Mouse (Mus musculus) inflammation-experienced regulatory T-cells, adult 6 months (primary cell): ENCODE results near the gene Plin1. TPM values are rescaled to one million over a fixed set of nuclear protein-coding genes. Genes with fewer than 3 reads are reported as not detected.
A peak's percentile ranks its signal among the peaks of the same experiment; 100 is the strongest.

ENCODE experiments used
- ATAC-seq: one replicate; pipeline ENCODE4 v1.8.0; 2017
- polyA plus RNA-seq, 3 experiments: library from polyadenylated mRNA; unstranded; fragments of 100-300 nt; shearing (Covaris generic); gene quantifications; one replicate each; pipeline ENCODE4 v1.2.1; 2017

The Plin1 gene
- polyA plus RNA-seq, 3 experiments from 2014 or later = 0.79 TPM; not detected in 2

- ATAC-seq = no peak
Observed at GRCm38 (mm10) chr7:79734563-79734962, 1.9 kb upstream of the Plin1 start.

GRCm38 (mm10) chr7:79731438-79731837, 1.3 kb downstream of the Plin1 start:
- no peak for ATAC-seq

DNA sequence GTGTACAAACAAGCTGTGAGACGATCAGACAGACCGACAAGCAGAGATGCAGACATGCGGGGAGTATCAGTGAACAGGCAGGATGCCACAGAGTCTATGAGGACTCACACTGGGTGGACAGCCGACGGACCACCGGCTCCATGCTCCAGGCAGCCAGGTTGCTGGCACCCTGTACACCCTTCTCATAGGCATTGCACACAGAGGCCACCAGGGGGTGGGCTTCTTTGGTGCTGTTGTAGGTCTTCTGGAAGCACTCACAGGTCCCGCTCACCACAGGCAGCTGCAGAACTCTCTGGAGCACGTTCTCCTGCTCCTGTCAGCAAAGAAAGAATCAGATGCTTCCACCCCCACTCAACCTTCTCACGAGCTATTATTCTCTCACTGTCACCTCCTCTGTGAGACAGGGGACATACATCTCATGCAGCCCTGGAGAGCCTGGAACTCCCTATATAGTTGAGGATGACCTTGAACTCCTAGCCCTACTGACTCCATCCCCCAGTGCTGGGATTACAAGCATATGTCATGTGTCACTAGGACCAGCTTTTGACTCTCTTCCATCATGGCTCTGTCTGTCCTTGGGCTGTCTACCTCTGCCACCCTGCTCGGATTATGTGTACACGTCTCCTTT, 2.8 kb downstream of the Plin1 start:
- ATAC-seq = no peak

DNA sequence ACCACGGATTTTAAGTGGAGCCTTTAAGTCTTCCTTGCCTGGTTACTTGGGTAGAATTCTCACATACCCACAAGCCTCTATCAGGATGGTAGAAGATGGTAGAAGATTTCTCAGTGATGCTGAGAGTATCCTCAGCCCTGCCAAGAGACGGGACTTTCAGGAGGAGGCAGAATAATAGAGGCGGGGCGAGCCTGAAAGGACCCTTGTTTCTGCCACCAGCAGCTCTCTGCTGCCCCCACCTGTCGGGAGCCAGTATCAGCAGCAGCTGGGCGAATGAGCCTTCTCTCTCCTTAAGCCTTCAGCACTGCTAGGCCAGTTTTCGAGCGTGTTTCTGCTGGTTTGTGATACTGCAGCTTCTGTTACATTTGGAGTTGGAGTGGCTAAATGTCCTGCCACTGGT, 3.5 kb downstream of the Plin1 start:
- ATAC-seq = peak; percentile 73

- peak; percentile 73 for ATAC-seq
Observed at GRCm38 (mm10) chr7:79728219-79728618, 4.5 kb downstream of the Plin1 start.

DNA sequence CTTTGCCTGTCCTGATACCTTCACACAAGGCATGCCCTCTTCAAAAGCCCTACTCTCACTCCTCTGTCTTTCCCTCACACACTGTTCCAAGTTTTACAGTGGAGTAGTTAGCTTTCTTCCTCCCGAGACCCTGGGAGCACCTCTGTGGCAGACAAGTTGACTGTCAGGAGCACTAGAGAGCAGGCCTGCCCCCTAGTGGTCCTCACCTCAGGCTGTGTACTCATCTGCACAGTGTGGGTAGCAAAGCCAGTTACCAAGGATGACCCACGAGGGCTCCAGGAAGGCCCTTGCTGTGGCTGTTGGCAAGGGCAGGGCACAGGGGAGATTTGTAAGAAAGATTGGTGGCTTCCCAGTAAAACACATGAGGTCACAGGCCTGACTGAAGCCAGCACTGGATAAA, 5.6 kb downstream of the Plin1 start:
- ATAC-seq = peak; percentile 48

- ATAC-seq = peak; percentile 93
Observed at GRCm38 (mm10) chr7:79721386-79721977, 11.2 kb downstream of the Plin1 start.

- ATAC-seq = peak; percentile 71
Observed at GRCm38 (mm10) chr7:79715187-79715981, 17.3 kb downstream of the Plin1 start, which contains the start of gene Kif7. Gene Kif7, minus strand, starts transcription at chr7:79715720.

DNA sequence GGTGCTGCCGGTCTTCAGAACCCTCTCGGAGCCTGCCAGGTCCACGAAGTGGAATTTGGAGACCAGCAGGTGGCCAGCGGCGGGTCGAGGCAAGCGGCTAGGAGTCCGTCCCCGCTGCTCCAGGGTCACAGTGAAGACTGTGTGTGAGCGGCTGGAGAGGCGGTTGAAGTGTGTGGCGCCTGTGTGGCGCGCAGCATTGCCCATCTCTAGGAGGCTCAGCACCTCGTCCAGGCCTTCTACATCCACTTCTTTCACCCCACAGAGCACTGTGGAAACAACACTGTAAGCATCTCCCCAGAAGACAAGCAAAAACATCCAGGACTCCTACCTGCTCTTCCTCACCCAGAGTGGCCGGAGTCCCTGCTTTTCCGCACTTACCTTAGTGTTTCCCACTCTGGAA, 21.9 kb downstream of the Plin1 start:
- no peak for ATAC-seq

- ATAC-seq = no peak
Observed at GRCm38 (mm10) chr7:79710130-79710607, 22.5 kb downstream of the Plin1 start.

DNA sequence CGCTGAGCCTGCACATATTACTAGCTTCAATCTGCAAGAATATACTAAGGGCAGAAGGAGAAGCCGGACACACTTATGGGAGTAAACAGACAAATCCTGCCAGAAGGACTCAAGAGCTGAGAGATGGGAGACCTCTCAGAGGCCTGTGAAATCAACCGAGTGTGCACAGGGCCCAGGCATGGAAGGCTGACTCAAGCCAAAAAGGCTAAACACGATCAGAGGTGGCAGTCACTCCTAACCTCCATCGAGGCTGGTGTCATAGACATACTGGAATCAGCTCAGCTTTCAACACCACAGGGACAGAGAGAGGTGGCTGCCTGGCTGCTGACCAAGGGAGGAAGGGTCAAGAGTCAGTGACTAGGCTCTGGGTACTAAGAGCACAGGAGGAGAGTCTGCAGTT, 27.5 kb downstream of the Plin1 start:
- no peak for ATAC-seq

- no peak for ATAC-seq
Observed at GRCm38 (mm10) chr7:79702755-79703154, 29.9 kb downstream of the Plin1 start.

- ATAC-seq = no peak
Observed at GRCm38 (mm10) chr7:79696495-79696894, 36.2 kb downstream of the Plin1 start.

DNA sequence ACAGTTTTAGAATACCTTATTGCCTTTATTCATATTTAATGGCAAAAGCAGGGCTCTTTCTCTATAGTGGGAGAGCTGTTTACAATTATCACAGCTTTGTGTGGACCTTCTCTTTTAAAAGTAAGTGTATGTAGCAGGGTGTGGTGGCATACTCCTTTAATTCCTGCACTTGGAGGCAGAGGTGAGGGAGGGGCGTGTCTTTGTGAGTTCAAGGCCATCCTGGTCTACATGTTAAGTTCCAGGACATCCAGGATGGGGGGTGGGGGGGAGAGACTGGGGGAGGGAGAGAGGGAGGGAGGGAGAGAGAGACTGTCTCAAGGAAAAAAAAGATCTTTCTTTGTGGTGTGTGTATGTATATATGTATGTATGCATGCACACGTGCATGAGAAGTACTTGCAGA, 52.5 kb downstream of the Plin1 start:
- ATAC-seq = no peak

GRCm38 (mm10) chr7:79679186-79679585, 53.5 kb downstream of the Plin1 start:
- ATAC-seq = no peak

DNA sequence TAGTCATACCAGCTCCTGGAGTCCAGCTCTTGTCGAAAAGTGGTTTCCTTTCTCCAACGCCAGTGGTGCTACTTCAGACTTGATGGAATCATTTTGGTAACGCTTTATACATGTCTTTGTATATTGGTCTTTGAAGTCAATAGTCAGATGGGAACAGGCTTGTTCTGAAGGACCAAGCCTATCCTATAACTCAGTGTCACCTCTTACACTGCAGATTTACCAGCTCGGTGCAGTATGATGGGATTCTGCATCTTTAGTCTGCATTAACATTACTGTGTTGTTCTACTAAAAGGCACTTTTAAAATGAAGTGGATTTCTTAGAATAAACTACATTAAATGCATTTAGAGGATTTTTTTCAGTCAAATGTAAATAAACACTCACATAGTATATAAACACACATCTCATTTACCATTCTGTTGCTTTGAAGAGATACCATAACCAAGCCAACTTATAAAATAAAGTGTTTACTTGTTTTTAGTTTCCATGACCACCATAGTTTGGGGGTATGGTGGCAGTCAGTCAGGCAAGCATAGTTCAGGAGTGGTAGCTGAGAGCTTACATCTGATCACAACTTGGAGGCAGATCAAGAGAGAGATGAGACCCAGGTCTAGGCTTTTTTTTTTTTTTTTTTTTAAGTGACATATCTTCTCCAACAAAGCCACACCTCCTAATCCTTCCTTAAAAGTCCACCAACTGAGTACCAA, 61.7 kb downstream of the Plin1 start:
- no peak for ATAC-seq

Other genes starting within 250 kb of the Plin1 start
- not detected for gene Rhcg, start 115.2 kb downstream of the Plin1 start, polyA plus RNA-seq
- gene Ticrr, start 72.7 kb downstream of the Plin1 start, polyA plus RNA-seq = 1 to 10 TPM in 2 of 3 experiments, under 1 TPM in 1; 0.95 to 3.8 (median 1.3) TPM
- under 1 TPM; 0.20 to 0.55 (median 0.31) TPM for gene Kif7, start 17.2 kb downstream of the Plin1 start, polyA plus RNA-seq
- gene Pex11a, start 10.2 kb upstream of the Plin1 start, polyA plus RNA-seq = 1 to 10 TPM; 2.1 to 5.1 (median 3.1) TPM
- under 1 TPM in 1 of 3 experiments, not detected in 2; 0.25 TPM for gene Wdr93, start 10.3 kb upstream of the Plin1 start, polyA plus RNA-seq
- not detected for gene Mesp1, start 60.9 kb upstream of the Plin1 start, polyA plus RNA-seq
- under 1 TPM in 2 of 3 experiments, not detected in 1; 0.24 to 0.29 TPM for gene Mesp2, start 77.8 kb upstream of the Plin1 start, polyA plus RNA-seq
- gene Anpep, start 128.2 kb upstream of the Plin1 start, polyA plus RNA-seq = under 1 TPM in 1 of 3 experiments, not detected in 2; 0.63 TPM
- 10 to 100 TPM; 30.0 to 38.9 (median 32.7) TPM for gene Ap3s2, start 187.7 kb upstream of the Plin1 start, polyA plus RNA-seq
- gene Arpin, start 202.5 kb upstream of the Plin1 start, polyA plus RNA-seq = under 1 TPM in 2 of 3 experiments, not detected in 1; 0.31 to 0.33 TPM